Mouse (Mus musculus) ES-CJ7 (cell line): ENCODE results near the gene Fgl2.

ENCODE experiments used
- DNase-seq: peaks from one replicate; pipeline ENCODE4 v3.0.0; 2011; ENCODE audit warnings: low read depth, low spot score

The Fgl2 gene

DNA sequence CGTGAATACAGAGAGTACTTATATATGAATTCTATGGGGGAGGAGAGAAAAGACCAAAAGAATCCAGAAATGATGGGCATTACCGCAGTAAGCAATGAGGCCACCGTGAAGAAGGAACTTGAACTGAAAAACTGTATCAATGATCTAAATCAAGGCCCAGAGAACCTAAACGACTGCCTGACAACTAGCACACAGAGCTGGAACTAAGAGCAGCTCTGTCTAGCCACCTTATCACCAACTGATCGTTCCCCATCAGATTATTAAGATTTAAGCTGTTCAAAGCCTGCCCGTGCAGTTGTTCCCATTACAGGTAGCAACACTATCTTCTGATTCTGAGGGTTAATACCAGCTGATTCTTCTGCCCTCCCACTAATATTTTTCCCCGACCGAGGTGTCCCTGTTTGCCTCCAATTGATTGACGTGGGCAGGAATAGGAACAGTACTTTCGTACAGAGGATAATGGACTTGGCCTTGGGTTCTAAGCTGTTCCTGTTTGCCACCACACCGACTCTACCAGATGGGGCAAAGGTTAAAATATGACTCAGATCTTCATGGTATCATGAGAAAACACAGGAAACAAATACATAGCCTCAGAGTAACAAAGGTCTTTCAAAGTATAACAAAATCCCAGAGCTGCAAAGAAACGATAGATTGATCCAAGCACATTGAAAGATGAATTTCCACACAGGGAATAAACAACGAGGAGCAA, 12.0 kb downstream of the Fgl2 start:
- no peak for DNase-seq

DNA sequence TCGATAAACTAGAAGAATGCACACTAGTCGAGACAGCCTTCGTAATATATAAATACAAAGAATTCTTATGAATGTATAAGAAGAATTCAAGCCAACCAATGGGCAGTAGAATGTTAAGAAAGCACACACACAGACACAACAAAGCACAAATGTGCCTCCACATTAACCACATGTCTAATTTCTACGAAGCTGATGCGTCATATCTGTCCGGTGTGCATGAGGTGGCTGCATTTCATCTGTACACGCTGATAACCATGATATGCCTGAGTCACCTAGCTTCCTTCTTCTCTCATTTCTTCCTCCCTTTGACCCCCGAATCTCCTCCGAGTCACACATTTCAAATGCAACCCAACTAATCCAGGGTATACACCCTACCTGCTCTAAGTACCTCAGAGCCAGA, 12.5 kb downstream of the Fgl2 start:
- DNase-seq = no peak

DNA sequence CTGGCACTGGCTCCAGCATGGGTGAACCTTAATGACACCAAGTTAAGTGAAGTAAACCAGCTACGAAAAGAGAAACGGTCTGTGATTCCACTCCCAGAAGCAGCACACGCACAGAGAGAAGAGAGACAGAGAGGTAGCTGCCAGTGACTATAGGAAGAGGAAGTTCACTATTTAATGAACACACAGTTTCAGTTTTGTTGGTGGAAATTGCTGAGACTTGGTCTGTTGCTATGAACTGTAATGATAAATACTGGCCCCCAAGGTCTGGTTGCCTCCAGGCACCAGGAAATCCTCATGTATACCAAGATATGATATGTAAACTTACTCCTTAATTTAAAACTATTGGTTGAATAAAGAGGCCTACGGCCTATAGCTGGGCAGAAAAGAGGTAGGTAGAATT, 14.0 kb downstream of the Fgl2 start:
- no peak for DNase-seq

DNA sequence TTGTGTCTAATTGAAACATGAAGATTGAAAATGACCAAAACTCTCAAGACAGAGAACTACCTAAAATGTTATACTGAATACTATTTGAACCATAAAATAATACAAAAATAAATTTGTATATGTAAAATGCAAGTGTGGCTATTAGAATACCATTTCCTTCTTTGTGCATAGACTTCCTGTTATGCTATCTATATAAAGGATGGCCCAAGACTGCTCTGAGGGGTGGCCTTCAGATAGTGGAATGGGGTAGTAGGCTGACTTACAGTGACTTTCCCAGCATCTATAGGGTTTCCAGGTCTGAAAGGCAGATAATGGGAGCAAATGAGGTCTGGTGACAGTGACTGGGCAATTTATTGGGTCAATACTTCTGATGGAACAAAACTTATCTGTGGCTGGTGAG, 14.9 kb downstream of the Fgl2 start:
- DNase-seq = no peak

DNA sequence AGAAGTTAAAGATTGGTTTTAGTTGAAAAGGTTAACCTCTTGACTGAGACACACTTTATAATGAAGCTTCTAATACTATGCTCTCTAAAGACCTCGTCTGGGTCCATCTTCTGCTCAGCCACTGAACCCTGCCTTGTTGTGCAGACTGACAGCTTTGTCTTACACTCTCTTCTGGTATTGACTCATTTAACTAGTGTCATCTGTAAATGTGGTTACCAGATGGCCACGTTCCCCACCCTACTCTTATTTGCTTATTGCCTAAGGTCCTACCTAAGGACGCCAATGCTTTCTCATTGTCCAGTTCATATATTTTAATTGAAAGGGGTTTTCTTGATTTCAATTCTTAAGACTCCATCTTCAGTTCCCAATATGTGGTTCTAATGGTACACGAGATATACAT, 16.4 kb downstream of the Fgl2 start:
- DNase-seq = no peak

DNA sequence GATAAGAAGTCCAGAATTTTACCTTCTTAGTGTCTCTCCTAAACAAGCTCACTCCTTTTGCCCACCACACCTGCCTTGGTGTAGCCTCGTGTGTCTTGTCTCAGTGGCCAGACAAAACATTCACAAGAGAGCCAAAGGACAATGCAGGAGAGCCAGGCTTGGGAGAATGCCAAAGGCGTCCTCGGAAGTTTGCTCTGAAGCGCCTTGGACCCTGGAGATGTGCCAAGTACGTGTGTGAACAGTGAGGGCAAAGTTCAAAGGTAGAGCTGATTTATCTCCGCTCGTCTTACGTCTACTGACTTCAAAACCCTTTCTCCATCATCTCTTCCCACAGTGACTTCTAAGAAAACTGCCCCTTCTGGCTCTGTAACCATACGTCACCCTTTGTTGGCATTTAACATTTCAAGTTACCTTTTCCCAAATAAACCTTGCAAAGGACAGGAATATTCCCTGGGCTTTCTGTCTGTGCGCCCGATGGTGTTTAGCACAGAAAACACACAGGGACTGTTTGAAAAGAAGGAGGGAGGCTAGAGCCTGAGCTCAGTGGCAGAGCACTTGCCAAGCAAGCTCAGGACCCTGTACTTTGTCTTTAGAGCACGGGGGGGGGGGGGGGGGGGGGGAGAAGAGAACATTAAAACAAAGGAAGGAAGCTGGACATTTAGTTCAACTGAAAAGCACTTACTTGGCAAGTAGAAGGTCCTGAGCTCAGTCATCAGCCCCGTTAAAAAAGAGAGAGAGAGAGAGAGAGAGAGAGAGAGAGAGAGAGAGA, 19.4 kb downstream of the Fgl2 start:
- no peak for DNase-seq

DNA sequence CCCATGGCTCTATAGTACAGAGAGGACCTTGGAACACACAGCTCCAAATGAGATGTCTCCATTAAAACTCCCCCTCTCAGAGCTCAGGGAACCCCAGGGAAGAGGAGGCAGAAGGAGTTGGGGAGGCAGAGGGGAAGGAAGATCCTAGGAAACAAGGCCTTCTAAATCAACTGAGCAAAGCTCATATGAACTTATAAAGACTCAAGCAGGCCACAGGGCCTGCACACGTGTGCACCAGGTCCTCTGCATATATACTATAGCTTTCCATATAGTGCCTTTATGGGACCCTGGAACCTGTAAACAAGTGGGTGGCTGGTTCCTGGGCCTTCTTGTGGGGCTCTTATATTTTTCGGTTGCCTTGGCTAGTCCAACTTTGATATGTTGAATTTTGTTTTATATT, 22.1 kb downstream of the Fgl2 start:
- DNase-seq = no peak

DNA sequence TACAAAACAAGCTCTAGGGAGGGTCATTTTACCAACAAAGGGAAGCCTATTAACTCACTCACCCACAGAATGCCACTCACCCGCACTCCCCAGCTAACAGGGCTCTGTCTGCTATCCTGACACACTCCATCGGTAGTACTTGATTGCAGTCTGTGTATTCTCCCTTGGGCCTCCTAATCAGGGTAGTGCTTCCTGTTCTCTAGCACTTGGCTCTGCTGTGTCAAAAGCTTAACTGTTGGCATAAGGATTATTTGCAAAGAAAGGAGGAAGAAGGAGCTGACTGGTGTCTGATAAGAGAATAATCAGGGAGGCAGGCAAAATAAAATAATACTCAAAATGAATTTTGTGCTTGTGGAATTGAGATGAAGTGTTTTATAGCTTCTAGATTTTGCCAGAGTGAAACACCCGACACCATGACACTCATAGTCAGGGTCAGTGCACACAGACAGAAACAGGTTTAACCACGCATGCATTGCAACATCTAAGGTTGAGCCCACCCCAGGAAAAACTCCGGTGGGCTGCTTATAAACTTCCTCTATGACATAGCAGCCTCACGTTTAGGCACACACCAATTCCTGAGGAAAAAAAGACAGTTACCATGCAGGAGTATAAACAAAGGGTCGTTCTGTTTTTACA, 22.9 kb downstream of the Fgl2 start:
- DNase-seq = no peak

DNA sequence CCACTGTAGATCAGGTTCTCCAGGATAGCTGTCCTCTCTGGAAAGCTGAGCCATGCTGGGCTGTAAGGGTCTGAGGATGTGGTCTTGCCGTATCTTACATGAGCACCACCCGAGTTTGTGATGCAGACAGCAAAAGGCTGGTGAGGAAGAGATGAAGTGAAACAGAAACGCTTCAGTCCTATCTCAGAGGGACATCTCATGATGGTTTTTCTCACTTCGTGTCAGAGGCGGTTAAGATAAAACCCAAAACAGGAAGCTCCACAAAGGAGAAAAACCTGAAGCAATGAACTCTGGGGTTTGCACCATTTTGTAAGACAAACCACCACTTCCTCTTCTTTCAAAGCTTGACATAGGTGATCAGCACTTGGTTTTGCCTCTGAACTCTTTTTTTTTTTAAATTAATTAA, 38.8 kb downstream of the Fgl2 start:
- no peak for DNase-seq

DNA sequence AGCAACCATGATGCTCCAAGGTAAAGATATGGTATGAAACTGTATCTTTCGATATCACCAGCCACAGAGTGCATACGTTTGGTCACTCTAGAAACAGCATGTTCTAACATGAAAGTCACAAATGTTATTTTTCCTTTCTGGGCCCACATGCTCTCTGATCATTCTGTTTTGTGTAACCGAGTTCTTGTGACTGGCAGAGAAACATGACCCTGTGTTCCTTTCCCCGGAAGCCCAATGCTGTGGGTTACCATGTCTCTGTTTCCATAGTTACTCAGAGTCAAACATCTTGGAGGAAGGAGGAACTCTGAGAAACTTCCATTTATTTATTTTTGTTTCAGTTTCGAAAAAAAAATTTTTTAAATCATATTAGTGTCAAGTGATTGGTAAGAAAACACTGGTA, 39.6 kb downstream of the Fgl2 start:
- DNase-seq = no peak

DNA sequence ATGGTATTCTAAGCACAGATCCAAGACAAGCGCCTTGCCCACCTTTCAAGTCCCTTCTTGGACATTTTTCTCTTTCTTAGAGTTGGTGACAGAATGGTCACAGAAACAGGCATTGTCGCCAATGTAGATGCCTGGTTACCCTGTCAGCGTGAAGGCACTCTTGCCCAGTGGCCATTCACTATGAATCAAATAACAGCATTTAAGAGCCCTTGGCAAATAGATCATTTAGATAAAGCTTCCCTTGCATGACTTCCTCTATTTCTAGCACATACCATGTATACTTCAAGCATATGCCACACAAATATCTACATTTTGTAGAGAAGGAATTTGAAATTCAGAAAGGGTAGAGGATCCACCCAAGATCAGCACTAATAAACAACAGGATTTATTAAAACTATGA, 40.9 kb downstream of the Fgl2 start:
- DNase-seq = no peak

DNA sequence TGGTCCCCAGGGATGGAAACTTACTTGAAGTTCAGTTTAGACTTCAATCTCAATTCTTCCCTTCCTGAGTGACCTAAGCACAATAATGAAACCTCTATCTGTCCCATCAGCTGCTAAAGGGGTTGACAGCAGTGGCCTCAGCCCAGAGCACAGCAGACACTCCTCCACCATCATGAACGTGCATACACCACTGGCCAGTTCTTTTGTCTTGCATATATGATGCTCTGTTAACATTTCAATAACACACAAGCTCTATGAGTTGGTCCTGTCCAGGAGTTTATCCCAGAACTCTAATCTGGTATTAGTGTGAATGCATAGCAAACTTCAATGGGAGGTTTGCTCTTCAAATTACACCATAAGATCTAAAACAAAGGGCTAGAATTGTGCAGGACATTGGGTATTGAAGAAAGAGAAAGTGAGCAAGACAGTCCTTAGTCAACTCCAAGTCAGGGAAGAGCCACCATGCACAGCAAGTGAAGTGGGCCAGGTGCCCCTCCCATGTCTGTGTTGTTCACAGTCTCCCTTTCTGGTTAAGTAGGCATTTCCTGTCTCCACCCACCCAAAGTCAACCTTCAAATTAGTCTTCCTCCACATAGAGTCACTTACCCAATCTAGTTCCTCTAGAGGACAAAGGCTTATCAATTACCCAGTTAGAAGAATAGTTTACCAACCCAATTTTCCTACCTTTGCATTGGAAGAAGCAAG, 41.8 kb downstream of the Fgl2 start:
- peak; percentile 82 for DNase-seq

DNA sequence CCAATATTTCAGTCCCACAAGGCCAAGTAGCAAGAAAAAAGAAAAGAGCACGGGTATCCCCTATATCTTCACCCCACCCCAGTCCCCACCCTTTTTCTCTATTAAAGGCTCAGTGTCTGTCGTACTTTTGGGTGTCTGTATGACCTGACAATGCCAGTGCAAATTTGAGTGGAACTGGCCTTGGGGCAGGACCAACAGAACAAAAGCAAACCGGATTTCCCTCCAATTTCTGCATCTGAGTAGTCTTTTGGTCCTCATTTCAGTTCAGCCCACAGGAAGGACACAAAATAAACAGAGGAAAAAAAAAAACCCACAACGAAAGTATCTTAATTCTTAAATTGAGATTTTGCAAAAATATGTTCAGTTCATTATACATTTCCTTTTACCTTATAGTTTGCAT, 46.2 kb downstream of the Fgl2 start:
- DNase-seq = no peak

DNA sequence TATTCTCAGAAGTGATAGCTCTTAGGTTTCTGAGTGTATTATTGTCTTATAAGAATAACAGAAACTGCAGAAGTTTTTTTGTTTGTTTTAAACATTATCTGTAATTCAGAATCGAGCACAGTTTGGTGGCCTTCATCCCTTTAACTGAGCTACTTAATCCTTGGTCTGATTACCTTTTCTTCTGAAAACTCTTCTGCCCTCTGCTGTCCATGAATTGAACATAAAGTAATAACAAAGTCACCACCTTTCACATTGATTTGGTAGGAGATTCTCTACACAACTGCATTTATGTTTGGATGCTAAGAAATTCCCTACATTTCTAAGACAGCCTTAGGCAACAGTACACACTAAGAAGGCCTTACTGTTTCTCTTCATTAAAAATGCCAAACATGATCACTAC, 48.2 kb downstream of the Fgl2 start:
- peak; percentile 41 for DNase-seq

DNA sequence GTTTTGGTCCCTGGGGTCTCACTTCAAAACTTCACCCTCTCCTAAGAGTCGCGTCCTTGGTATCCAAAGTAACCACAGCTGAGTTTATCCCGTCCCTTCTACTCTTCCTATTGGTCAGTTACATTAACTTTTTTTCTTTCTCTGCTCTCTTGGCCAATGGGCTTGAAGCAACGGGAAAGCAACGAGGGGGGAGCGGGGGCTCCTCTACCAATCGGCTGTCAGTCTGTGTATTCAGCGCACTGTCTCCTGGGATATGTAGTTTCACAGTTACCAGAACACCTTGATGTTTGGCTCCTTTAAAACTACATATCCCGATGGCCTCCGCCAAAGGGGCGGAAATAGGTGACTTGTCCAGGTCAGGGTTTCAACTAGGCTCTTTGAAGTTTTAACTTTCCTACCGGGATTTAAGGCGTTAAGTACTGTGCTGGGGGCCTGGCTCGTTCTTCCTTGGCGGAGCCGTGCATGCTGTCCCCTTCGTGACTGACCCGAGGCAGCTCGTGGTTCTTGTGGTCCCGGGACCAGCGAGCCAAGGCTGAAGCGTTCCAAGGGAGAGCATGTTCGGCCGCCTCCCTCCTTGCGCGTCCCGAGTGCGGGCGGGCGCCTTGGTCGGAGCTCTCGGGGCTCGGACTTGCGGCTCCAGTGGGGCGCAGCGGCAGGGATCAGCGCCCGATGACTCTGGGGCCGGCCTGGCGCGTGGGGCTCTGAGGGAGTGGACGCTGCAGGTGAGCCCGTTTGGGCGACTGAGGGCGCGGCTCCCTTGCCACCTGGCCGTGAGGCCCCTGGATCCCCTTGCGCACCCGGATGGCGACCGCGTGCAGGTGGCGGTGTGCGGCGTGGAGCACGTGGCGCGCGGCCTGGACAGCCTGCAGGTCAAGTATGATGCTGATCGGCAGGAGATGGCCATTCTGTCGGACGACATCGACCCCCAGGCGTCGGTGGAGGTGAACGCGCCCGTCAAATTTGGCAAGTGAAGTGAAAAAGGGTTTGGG, 52.5 kb downstream of the Fgl2 start, which contains the start of the genes Ccdc146 and Fam185a:
Gene Ccdc146 (minus strand): TSS at position 64 of the 989 bp plus-strand sequence.
Gene Fam185a (plus strand): TSS at position 345 of the 989 bp plus-strand sequence.
- DNase-seq = peak; percentile 99

DNA sequence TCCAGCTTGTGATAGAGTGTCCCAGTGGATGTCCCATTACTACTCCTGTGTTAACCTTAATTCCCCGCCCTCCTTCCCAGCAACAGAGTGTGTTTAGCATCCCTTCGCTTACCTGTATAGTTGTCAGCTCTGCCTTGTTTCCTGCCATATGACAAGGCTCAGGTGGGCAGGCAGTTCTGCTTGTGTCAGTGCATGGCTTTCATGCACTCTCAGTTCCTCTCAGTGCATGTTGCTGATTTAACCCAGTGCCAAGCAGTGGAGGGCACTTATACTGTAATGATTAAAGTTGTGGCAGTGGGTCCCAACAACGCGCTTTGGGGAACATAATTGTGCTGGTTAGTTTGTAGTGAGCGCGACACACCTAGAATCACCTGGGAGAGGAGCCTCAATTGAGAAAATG, 54.2 kb downstream of the Fgl2 start:
- no peak for DNase-seq
